In the genomic region with DNA sequence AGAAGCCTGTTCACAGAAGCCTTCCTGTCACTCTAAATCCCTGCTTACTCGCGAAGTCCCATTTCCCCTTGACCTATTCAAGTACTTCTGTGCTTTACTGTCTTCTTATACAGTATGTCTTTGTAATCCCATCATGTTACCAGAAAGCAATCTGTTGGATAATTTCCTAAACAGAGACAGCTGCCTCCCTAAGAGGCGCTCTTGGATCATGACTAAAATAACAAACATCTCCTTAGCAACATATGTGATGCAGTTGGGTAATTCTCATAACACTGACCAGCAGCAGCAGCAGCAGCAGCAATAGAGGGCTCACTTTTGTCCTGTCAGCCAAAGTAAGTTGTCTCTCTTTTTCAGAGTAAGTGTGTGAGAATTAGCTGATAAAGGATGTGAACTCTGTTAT, we compare ENCODE assay signal across 15 mouse cellular contexts.
DNase-seq lines count a peak whose midpoint lies in the region; ATAC-seq and TF ChIP-seq lines count a peak whose summit lies in the region.
"Had no signal": no experiment of that assay in that cellular context is flagged by ENCODE, and none has a peak within 500 bp of the region (broad histone marks: within the 10 kb centered on the region; RNA-seq: fewer than 3 reads in every experiment).

No protein-coding gene starts in this region.

- no peaks in the 10 kb centered on the region for H3K27me3 ChIP-seq in hindbrain, embryonic 16.5 days (replicated peaks; ENCODE audit: control insufficient read depth, insufficient read depth, low read length)
- H3K27me3 ChIP-seq in hindbrain, embryonic 13.5 days, result no peaks in the 10 kb centered on the region
- H3K27me3 ChIP-seq in midbrain, embryonic 15.5 days (replicated peaks), result no peaks in the 10 kb centered on the region
- H3K27me3 ChIP-seq in midbrain, embryonic 11.5 days (ENCODE audit: control insufficient read depth, insufficient read depth, low read length), result no peaks in the 10 kb centered on the region
- H3K27me3 ChIP-seq in intestine, postnatal 0 days (replicated peaks; ENCODE audit: control insufficient read depth, insufficient read depth, low read length), result no peaks in the 10 kb centered on the region
- H3K27me3 ChIP-seq: heart, embryonic 13.5 days had no signal

- no peaks in the 10 kb centered on the region for H3K9me3 ChIP-seq in hindbrain, embryonic 16.5 days (ENCODE audit: control insufficient read depth, low read length)
- no peaks in the 10 kb centered on the region for H3K9me3 ChIP-seq in hindbrain, embryonic 13.5 days
- no peaks in the 10 kb centered on the region for H3K9me3 ChIP-seq in midbrain, embryonic 15.5 days
- no peaks in the 10 kb centered on the region for H3K9me3 ChIP-seq in midbrain, embryonic 11.5 days (ENCODE audit: control insufficient read depth, low read length)
- no peaks in the 10 kb centered on the region for H3K9me3 ChIP-seq in intestine, postnatal 0 days (ENCODE audit: control insufficient read depth)
- H3K9me3 ChIP-seq: G1E; heart, embryonic 13.5 days had no signal

- no peak overlapping the region for H3K27ac ChIP-seq in hindbrain, embryonic 16.5 days (ENCODE audit: low read depth, low read length)
- no peak overlapping the region for H3K27ac ChIP-seq in hindbrain, embryonic 13.5 days
- H3K27ac ChIP-seq in midbrain, embryonic 15.5 days, result no peak overlapping the region
- no peak overlapping the region for H3K27ac ChIP-seq in midbrain, embryonic 11.5 days (ENCODE audit: low read depth, low read length)
- H3K27ac ChIP-seq in intestine, postnatal 0 days (ENCODE audit: low read depth, low read length), result no peak overlapping the region
- H3K27ac ChIP-seq: heart, embryonic 13.5 days had no signal

- H3K4me1 ChIP-seq in hindbrain, embryonic 16.5 days (ENCODE audit: control insufficient read depth, insufficient read depth, low read depth, low read length), result no peaks in the 10 kb centered on the region
- H3K4me1 ChIP-seq in hindbrain, embryonic 13.5 days (replicated peaks), result no peaks in the 10 kb centered on the region
- no peaks in the 10 kb centered on the region for H3K4me1 ChIP-seq in midbrain, embryonic 15.5 days
- no peaks in the 10 kb centered on the region for H3K4me1 ChIP-seq in midbrain, embryonic 11.5 days (ENCODE audit: control insufficient read depth, insufficient read depth, low read length)
- H3K4me1 ChIP-seq in intestine, postnatal 0 days (replicated peaks; ENCODE audit: control insufficient read depth, insufficient read depth, low read length), result no peaks in the 10 kb centered on the region
- H3K4me1 ChIP-seq: heart, embryonic 13.5 days had no signal

- 52% methylated on average over 3 of the region's 3 CpGs for WGBS in hindbrain, embryonic 16.5 days
- 61% methylated on average over 3 of the region's 3 CpGs for WGBS in hindbrain, embryonic 13.5 days
- WGBS in midbrain, embryonic 15.5 days, result 58% methylated on average over 3 of the region's 3 CpGs
- WGBS in midbrain, embryonic 11.5 days, result 71% methylated on average over 3 of the region's 3 CpGs
- WGBS in intestine, postnatal 0 days, result 61% methylated on average over 3 of the region's 3 CpGs

- H3K9ac ChIP-seq in hindbrain, embryonic 16.5 days (ENCODE audit: low read depth, low read length), result no peak overlapping the region
- no peak overlapping the region for H3K9ac ChIP-seq in hindbrain, embryonic 13.5 days
- H3K9ac ChIP-seq in midbrain, embryonic 15.5 days, result no peak overlapping the region
- no peak overlapping the region for H3K9ac ChIP-seq in midbrain, embryonic 11.5 days (ENCODE audit: low read length)
- H3K9ac ChIP-seq in intestine, postnatal 0 days (ENCODE audit: low read depth, low read length), result no peak overlapping the region
- H3K9ac ChIP-seq: heart, embryonic 13.5 days had no signal

- no peak overlapping the region for H3K4me3 ChIP-seq in hindbrain, embryonic 16.5 days (ENCODE audit: low read length)
- no peak overlapping the region for H3K4me3 ChIP-seq in hindbrain, embryonic 13.5 days
- no peak overlapping the region for H3K4me3 ChIP-seq in midbrain, embryonic 15.5 days
- H3K4me3 ChIP-seq in midbrain, embryonic 11.5 days (ENCODE audit: low read depth, low read length), result no peak overlapping the region
- H3K4me3 ChIP-seq in intestine, postnatal 0 days (ENCODE audit: low read depth, low read length), result no peak overlapping the region
- H3K4me3 ChIP-seq: heart, embryonic 13.5 days; myocyte had no signal

- DNase-seq in midbrain, embryonic 11.5 days (ENCODE audit: low spot score, missing footprints), result no peak
- DNase-seq in embryo, embryonic 10 days (ENCODE audit: low spot score), result no peak
- no peak for DNase-seq in spleen, adult 18-20 months
- DNase-seq: adrenal gland, postnatal 14 days; cerebellum, adult 9-11 months; liver; lung, adult 2 months; right cerebral cortex, adult 18-20 months had no signal

- peak; percentile 27 for TF ChIP-seq CTCF in intestine, postnatal 0 days (IDR thresholded peaks at IDR 0.05; ENCODE audit: low read depth)

- H3K36me3 ChIP-seq in hindbrain, embryonic 16.5 days (ENCODE audit: control insufficient read depth, insufficient read depth, low read length), result no peaks in the 10 kb centered on the region
- no peaks in the 10 kb centered on the region for H3K36me3 ChIP-seq in hindbrain, embryonic 13.5 days
- H3K36me3 ChIP-seq in midbrain, embryonic 15.5 days (replicated peaks), result no peaks in the 10 kb centered on the region
- H3K36me3 ChIP-seq in midbrain, embryonic 11.5 days (ENCODE audit: control insufficient read depth, insufficient read depth, low read length), result no peaks in the 10 kb centered on the region
- no peaks in the 10 kb centered on the region for H3K36me3 ChIP-seq in intestine, postnatal 0 days (ENCODE audit: control insufficient read depth, insufficient read depth)
- H3K36me3 ChIP-seq: G1E; heart, embryonic 13.5 days had no signal

- no peak overlapping the region for H3K4me2 ChIP-seq in hindbrain, embryonic 16.5 days (ENCODE audit: low read length)
- no peak overlapping the region for H3K4me2 ChIP-seq in hindbrain, embryonic 13.5 days
- H3K4me2 ChIP-seq in midbrain, embryonic 15.5 days, result no peak overlapping the region
- no peak overlapping the region for H3K4me2 ChIP-seq in midbrain, embryonic 11.5 days
- H3K4me2 ChIP-seq in intestine, postnatal 0 days (replicated peaks; ENCODE audit: low read depth), result no peak overlapping the region
- H3K4me2 ChIP-seq: heart, embryonic 13.5 days had no signal

- ATAC-seq in hindbrain, embryonic 16.5 days, result peak; percentile 79; the same call in 1 of the 2 replicates
- ATAC-seq in hindbrain, embryonic 13.5 days (ENCODE audit: low FRiP score), result no peak; the same call in 1 of the 2 replicates
- 0 out of 2 replicates have a peak, but pooled peaks have one; percentile 17 for ATAC-seq in midbrain, embryonic 15.5 days (replicated peaks)
- no peak for ATAC-seq in midbrain, embryonic 11.5 days (ENCODE audit: low FRiP score)
- ATAC-seq in intestine, postnatal 0 days, result no peak

Comparison
In these comparisons a context has a peak if more than half of its experiments do, and no peak if none do; other contexts are left out.
1. ATAC-seq: peak in hindbrain, embryonic 16.5 days (single experiment) and midbrain, embryonic 15.5 days (single experiment); none in hindbrain, embryonic 13.5 days (single experiment), midbrain, embryonic 11.5 days (single experiment) and intestine, postnatal 0 days (single experiment).